Mouse (Mus musculus) brain, embryonic 14.5 days (tissue): ENCODE data around the gene Snx27. TPM values are rescaled to one million over a fixed set of nuclear protein-coding genes. Genes with fewer than 3 reads are reported as not detected.

Source experiments
- DNase-seq: peaks from one replicate; pipeline ENCODE4 v3.0.0-alpha.2; 2011; ENCODE audit warnings: low read depth
- CTCF ChIP-seq: fragments of 200-500 bp; IDR thresholded peaks from 2 replicates; pipeline ENCODE4 v1.5.1; 2012; ENCODE audit warnings: inconsistent platforms, mild to moderate bottlenecking, moderate library complexity, borderline replicate concordance; ENCODE audit not compliant: insufficient read depth, insufficient read length; ENCODE audit errors: extremely low read depth
- POLR2A ChIP-seq: fragments of 200-500 bp; IDR thresholded peaks from 2 replicates; pipeline ENCODE4 v1.6.1; 2012; ENCODE audit warnings: mild to moderate bottlenecking, inconsistent platforms, borderline replicate concordance; ENCODE audit not compliant: poor library complexity, insufficient read depth, insufficient read length, severe bottlenecking; ENCODE audit errors: extremely low read depth
- polyA plus RNA-seq: library from polyadenylated mRNA; depleted of rRNA; stranded (reverse); fragments of >200 nt; gene quantifications from 2 replicates; pipeline ENCODE4 v1.2.3, GENCODE M21; 2012

Gene Snx27
- polyA plus RNA-seq, 1 experiment, result 45.1 TPM

GRCm38 (mm10) chr3:94565557-94565956, 17.0 kb downstream of the Snx27 start:
- TF ChIP-seq POLR2A (no peak), CTCF (no peak)
- DNase-seq, result no peak

- no peak for DNase-seq
- no peak for TF ChIP-seq CTCF
- TF ChIP-seq POLR2A, result no peak
These were observed 17.4 kb downstream of the Snx27 start for GRCm38 (mm10) chr3:94565127-94565526.

DNA sequence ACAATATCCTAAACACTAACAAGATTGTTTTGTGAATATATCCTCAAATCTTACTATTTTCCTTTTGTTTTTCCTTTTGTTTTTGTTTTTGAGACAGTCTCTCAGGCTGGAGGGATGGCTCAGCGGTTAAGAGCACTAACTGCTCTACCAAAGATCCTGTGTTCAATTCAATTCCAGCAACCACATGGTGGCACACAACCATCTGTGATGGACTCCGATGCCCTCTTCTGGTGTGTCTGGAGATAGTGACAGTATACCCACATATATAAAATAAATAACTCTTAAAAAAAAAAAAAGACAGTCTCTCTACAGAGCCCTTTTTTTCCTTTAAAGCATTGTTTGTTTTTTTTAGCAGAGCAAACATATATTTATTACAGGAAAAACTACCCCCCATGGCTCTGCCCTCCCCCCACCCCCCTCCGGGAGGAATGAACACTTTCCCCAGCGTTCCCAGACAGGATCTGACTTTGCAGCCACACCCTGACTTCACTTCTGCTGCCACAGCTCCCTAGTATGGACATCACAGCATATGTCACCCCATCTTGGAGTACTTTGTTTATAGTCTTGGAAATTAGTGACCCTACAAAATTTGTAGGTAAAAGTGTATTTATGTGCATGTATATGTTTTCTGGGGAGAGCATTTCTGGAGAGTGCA, 18.0 kb downstream of the Snx27 start:
- TF ChIP-seq CTCF (no peak), POLR2A (no peak)
- no peak for DNase-seq

- DNase-seq, result no peak
- TF ChIP-seq POLR2A, result no peak
- no peak for TF ChIP-seq CTCF
These were observed 19.4 kb downstream of the Snx27 start for GRCm38 (mm10) chr3:94563163-94563562.

GRCm38 (mm10) chr3:94559931-94560429, 22.5 kb downstream of the Snx27 start:
- DNase-seq, result no peak
- no peak for TF ChIP-seq CTCF
- no peak for TF ChIP-seq POLR2A

DNA sequence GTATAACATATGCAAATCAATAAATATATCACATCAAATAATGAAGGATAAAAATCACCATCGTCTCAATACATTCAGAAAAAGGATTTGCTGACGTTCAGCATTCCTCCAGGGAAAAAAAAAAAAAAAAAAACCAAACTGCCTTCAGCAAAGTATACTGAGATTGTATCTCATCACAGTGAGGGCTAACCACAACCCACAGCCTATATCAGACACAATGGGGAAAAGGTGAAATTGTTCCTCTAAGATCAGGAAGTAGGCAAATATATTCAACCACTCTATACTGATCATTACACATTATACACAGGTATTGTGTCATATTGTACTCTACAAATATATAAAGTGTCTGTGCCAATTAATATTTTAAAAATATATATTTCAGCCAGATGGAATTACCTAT, 33.5 kb downstream of the Snx27 start:
- DNase-seq, result no peak
- TF ChIP-seq CTCF, result no peak

GRCm38 (mm10) chr3:94537187-94537586, 45.3 kb downstream of the Snx27 start:
- no peak for TF ChIP-seq CTCF
- TF ChIP-seq POLR2A, result no peak
- no peak for DNase-seq

DNA sequence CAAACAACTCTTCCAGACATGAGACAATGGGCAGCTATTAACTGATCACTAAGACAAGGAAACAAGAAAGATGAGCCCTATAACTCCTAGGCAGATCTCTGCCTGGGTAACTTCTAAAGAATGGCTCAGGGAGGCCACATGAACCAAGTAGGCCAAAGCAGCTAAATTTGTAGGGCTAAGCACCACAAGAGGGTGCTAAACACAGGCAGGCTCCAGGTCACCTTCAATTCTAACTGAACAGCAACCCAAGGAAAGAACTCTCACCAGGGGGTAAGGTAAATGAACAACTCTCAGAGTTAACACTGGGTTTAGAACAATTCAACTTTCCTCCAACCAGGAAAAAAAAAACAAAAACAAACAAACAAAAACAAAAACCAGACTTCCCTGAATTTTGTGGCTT, 48.5 kb downstream of the Snx27 start:
- TF ChIP-seq CTCF (peak; percentile 45; the same call in 1 of the 2 replicates), POLR2A (no peak)
- DNase-seq, result peak; percentile 30

GRCm38 (mm10) chr3:94526731-94527130, 55.8 kb downstream of the Snx27 start:
- TF ChIP-seq CTCF (no peak), POLR2A (no peak)
- no peak for DNase-seq

DNA sequence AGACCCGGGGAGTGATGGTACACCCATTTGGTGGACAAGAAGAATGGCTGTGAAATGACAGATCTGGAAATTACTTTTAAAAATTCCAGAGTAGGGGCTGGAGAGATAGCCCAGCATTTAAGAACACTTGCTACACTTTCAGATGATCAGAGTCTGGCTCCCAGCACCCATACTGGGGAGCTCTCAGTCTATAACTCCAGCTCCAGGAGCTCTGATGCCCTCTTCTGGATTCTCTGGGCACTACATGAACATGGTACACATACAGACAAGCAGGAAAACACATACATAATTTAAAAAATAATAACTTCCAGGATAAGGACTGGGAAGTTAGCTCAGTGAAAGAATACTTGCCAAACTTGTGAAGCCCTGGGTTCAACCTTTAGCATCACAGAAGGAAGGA, 75.9 kb downstream of the Snx27 start:
- no peak for DNase-seq
- TF ChIP-seq CTCF (peak; percentile 27; the same call in 1 of the 2 replicates), POLR2A (no peak)

- TF ChIP-seq POLR2A (no peak), CTCF (peak; percentile 75; the same call in 1 of the 2 replicates)
- DNase-seq, result peak; percentile 63
These were observed 80.3 kb downstream of the Snx27 start for GRCm38 (mm10) chr3:94502243-94502642.

DNA sequence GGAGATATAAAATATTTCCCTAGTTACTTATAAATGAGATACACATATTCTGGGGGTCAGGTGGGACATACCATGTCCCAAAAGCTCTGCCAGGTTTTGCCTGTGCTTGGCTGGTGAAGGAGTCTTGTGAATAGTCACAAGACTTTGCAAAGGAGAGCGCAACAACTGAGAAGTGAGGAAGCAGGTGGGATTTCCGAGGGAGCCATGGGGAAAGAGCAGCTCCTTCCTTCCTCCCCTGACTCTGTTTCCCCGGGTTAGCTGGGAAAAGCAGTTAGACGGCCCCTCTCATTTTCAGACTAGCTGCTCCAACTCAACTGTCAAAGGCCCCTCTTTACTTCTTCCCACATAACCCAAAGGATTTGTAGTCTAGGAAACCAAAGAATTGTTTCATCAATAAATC, 85.4 kb downstream of the Snx27 start:
- TF ChIP-seq POLR2A, result no peak
- TF ChIP-seq CTCF, result no peak
- no peak for DNase-seq
